Mouse (Mus musculus) spleen, adult 2 months (tissue): Measurements from ENCODE around the gene 4930579F01Rik. TPM values are rescaled to one million over a fixed set of nuclear protein-coding genes. Genes with fewer than 3 reads are reported as not detected.

ENCODE experiments used
- DNase-seq, 2 experiments: peaks; one replicate each; pipeline versions ENCODE4 v3.0.0 to v3.0.0-alpha.2; 2012 to 2021; ENCODE audit warnings: low spot score in 2 of 2, low read depth in 1 of 2
- H3K27ac ChIP-seq: fragments of 200-500 bp; 2 replicates; pipeline ENCODE4 v1.5.1; 2012; ENCODE audit warnings: low read length, inconsistent platforms; ENCODE audit not compliant: insufficient read depth
- H3K27me3 ChIP-seq: fragments of 200-500 bp; 2 replicates; pipeline ENCODE4 v1.6.1; 2012; ENCODE audit warnings: mild to moderate bottlenecking, moderate library complexity, low read length, inconsistent platforms; ENCODE audit not compliant: control insufficient read depth, insufficient read depth
- H3K36me3 ChIP-seq: fragments of 200-500 bp; 2 replicates; pipeline ENCODE4 v1.6.1; 2012; ENCODE audit warnings: mild to moderate bottlenecking, low read length, inconsistent platforms; ENCODE audit not compliant: control insufficient read depth, insufficient read depth
- H3K4me1 ChIP-seq: fragments of 200-500 bp; 2 replicates; pipeline ENCODE4 v1.6.1; 2011; ENCODE audit warnings: inconsistent platforms; ENCODE audit not compliant: control insufficient read depth, insufficient read depth, insufficient read length
- H3K4me3 ChIP-seq: fragments of 200-500 bp; 2 replicates; pipeline ENCODE4 v1.5.1; 2011; ENCODE audit warnings: mild to moderate bottlenecking, inconsistent platforms; ENCODE audit not compliant: insufficient read depth, insufficient read length; ENCODE audit errors: extremely low read depth
- CTCF ChIP-seq: fragments of 200-500 bp; IDR thresholded peaks from 2 replicates; pipeline ENCODE4 v1.5.1; 2011; ENCODE audit warnings: mild to moderate bottlenecking, inconsistent platforms; ENCODE audit not compliant: insufficient read depth, insufficient read length, insufficient replicate concordance; ENCODE audit errors: extremely low read depth
- POLR2A ChIP-seq: fragments of 200-500 bp; IDR thresholded peaks from 2 replicates; pipeline ENCODE4 v1.6.1; 2011; ENCODE audit warnings: low read depth, low read length, inconsistent platforms
- WGBS: fragments of 180-500 bp; shearing (Covaris S2); methylation state at CpG from one replicate; pipeline ENCODE4 v1.1.7; 2018; 5-methylcytosine and 5-hydroxymethylcytosine counted together
- polyA plus RNA-seq: library from polyadenylated mRNA; depleted of rRNA; stranded (reverse); fragments of >200 nt; gene quantifications from 2 replicates; pipeline ENCODE4 v1.2.3, GENCODE M21; 2012

The 4930579F01Rik gene
- polyA plus RNA-seq, 1 experiment = not detected

DNA sequence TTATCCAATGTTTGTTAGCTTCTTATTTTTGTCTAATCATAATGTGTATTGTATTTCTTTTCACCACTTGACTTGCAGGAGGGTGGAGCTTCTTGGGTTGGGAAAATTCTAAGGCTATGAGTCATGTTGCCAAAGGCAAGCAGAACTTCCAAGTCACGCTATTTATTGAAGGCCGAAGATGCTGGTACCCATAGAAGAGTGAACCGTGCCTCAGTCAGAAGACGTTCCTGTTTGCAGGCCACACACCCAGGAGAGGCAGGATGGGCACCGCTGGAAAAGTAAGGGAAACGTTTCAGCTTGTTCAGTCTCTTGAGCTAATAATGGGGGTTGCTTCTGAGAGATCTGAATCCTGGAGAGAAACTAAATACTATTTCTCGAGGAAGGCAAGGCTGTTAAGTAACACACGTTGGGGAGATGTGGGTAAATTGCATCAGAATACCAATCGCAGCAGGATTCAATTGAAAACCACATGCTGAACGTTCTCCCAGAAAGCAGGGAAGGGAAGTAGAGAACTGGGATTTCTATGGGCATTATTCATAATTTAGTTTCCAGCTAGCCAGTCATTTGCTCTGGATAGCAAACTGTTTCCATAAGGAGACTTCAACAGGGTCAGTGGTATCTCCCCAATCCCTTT is 24.1 kb upstream of the 4930579F01Rik start, which contains the start of gene Adh7:
Adh7 (plus strand) TSS at position 130 of the 634 bp plus-strand sequence.
- no peak within 1 kb of the TSS for H3K4me3 ChIP-seq
- no peaks in the 10 kb centered on the region for H3K36me3 ChIP-seq
- no peak for TF ChIP-seq POLR2A
- TF ChIP-seq CTCF = no peak
- DNase-seq = no peak
- H3K4me1 ChIP-seq = no peaks in the 10 kb centered on the region
- no peaks in the 10 kb centered on the region for H3K27me3 ChIP-seq
- WGBS = 79% methylated on average over 10 of the region's 10 CpGs
- no peak within 1 kb of the TSS for H3K27ac ChIP-seq

DNA sequence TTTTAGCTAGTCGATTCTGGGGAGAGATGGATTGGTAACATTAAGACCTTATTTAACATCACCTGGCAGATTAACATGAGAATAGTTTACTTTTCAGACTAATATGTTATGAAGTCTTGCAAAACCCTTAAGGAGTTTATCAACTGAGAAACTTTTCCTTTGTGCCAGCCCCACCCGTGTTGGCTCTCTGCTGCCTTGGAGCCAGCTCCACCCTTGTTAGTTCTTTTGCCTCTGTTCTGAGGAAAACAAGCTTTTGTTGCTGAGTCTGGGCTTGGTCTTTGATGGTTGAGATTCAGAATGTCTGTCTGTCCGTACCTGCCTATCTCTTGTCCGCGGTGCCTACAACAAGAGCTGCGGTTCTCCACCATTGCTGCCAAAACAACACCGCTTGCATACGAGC is 22.5 kb upstream of the 4930579F01Rik start:
- Histone ChIP-seq H3K36me3 (no peaks in the 10 kb centered on the region), H3K27ac (no peak overlapping the region), H3K4me1 (no peaks in the 10 kb centered on the region), H3K27me3 (no peaks in the 10 kb centered on the region), H3K4me3 (no peak overlapping the region)
- WGBS = 89% methylated on average over 8 of the region's 8 CpGs
- TF ChIP-seq POLR2A (no peak), CTCF (no peak)
- no peak for DNase-seq

DNA sequence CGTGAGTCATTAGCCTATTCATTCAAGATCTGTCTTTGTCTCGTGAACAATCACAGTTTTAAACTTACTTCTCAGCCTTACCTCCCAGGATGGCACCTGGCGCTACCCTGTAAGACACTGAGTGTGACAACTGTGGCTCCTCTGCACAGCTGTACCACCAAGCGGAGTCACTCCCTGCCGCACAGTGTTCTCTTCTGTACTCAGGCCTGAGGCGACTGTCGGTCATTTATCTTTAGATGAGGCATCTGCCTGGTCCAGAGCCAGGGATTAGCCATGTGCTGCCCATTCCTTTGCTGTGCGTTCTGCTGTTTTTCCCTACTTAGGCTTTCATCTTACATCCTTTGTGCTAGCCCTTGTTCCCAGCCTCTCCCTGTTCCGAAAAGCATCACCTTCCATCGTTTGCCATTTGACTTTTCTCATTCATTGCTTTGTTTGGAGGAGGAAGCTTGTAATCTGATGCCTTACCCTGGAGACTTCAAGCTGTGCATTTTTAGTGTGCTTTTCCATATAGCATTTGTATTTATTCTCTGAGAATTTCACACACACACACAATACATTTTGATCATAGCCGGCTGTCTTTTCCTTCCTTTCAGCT is 21.9 kb upstream of the 4930579F01Rik start:
- WGBS = 82% methylated on average over 11 of the region's 11 CpGs

DNA sequence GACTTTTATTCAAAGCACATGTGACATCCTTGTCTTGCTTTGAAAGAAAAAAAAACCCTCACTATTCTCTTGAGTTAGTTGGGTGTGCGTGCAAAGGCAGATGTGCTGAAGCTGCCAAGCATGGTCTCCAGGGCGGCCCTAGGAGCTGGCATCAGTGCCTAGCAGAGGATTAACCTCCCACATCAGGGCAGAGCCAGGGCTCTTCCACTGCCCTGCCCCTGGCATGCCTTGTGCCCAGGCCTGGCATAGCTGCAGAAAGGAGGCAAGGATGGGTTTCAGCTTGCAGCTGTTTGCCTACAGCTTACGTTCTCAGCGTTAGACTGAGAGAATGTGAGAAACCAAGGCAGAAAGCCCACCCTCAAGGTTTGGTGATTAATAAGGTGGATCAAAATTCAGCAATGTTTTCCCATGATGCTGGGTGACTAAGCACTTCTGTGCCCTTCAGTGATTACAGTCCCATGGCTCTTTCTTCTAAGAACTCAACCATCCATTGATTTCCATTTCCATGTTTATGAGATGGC is 18.9 kb upstream of the 4930579F01Rik start:
- Histone ChIP-seq H3K4me3 (no peak overlapping the region), H3K4me1 (no peaks in the 10 kb centered on the region), H3K27ac (no peak overlapping the region), H3K36me3 (no peaks in the 10 kb centered on the region), H3K27me3 (no peaks in the 10 kb centered on the region)
- TF ChIP-seq CTCF (no peak), POLR2A (no peak)
- no peak for DNase-seq
- 96% methylated on average over 4 of the region's 4 CpGs for WGBS

More for the DNA sequence above, 21.9 kb upstream of the 4930579F01Rik start:
- no peaks in the 10 kb centered on the region for H3K4me1 ChIP-seq
- H3K27me3 ChIP-seq = no peaks in the 10 kb centered on the region
- DNase-seq = no peak
- TF ChIP-seq POLR2A = no peak
- TF ChIP-seq CTCF = no peak
- H3K36me3 ChIP-seq = no peaks in the 10 kb centered on the region
- H3K27ac ChIP-seq = no peak overlapping the region
- no peak overlapping the region for H3K4me3 ChIP-seq

GRCm38 (mm10) chr3:138210432-138211075 is 16.9 kb upstream of the 4930579F01Rik start:
- no peak overlapping the region for H3K4me3 ChIP-seq
- TF ChIP-seq POLR2A (no peak), CTCF (no peak)
- no peak overlapping the region for H3K27ac ChIP-seq
- WGBS = 77% methylated on average over 5 of the region's 5 CpGs
- H3K4me1 ChIP-seq = no peaks in the 10 kb centered on the region
- no peak for DNase-seq
- H3K36me3 ChIP-seq = no peaks in the 10 kb centered on the region
- H3K27me3 ChIP-seq = no peaks in the 10 kb centered on the region

- H3K27ac ChIP-seq = no peak overlapping the region
- H3K36me3 ChIP-seq = no peaks in the 10 kb centered on the region
- no peaks in the 10 kb centered on the region for H3K4me1 ChIP-seq
- no peak overlapping the region for H3K4me3 ChIP-seq
- H3K27me3 ChIP-seq = no peaks in the 10 kb centered on the region
- no peak for TF ChIP-seq CTCF
- no peak for TF ChIP-seq POLR2A
- no peak for DNase-seq
- WGBS = 88% methylated on average over 3 of the region's 3 CpGs
These were observed 15.2 kb upstream of the 4930579F01Rik start for GRCm38 (mm10) chr3:138208821-138209220.
